Comparison of ENCODE assay signal across 8 mouse cellular contexts in the genomic region with DNA sequence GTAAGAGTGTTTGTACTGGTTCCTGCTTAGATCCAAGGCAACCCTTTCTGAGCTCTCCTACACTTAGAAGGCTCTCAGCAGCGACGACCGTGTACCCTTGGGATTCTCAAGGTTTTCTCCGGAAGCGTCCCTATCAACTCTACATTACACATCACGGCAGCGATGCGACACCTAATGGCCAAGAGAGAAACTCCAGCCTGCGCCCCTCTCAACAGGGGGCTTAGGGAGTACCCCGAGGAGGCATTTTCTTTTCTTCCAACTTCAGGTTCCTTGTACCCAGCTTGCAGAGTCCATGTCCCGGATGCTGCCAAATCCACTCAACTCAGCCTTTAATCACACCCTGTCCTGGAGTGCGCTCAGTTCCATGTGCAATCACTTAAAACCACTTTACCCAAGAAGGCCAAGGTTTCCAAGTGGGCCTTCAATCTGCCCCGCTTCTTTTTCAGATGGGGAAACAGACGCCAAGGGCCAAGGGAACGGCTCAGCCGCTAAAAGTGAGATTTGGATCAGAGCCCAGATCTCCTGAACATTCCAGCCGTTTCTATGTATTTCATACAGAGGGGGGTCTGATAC.
A peak's percentile ranks its signal among the peaks of the same experiment; 100 is the strongest.
DNase-seq lines count a peak whose midpoint lies in the region; ATAC-seq and TF ChIP-seq lines count a peak whose summit lies in the region.

No protein-coding gene starts in this region.

- 14% methylated on average over 17 of the region's 17 CpGs for WGBS in heart, embryonic 11.5 days (ENCODE audit: insufficient replicate concordance)
- WGBS in kidney, embryonic 14.5 days: 17% methylated on average over 17 of the region's 17 CpGs
- 14% methylated on average over 17 of the region's 17 CpGs for WGBS in liver, embryonic 12.5 days (ENCODE audit: insufficient replicate concordance)
- 14% methylated on average over 17 of the region's 17 CpGs for WGBS in stomach, postnatal 0 days

- H3K9ac ChIP-seq in heart, embryonic 11.5 days (ENCODE audit: low read depth, low read length): no peak overlapping the region
- H3K9ac ChIP-seq in kidney, embryonic 14.5 days (ENCODE audit: low read depth, low read length): no peak overlapping the region; the same call in 1 of the 2 replicates
- H3K9ac ChIP-seq in liver, embryonic 12.5 days: peak overlapping the region; percentile 19; the same call in 1 of the 2 replicates
- no peak overlapping the region for H3K9ac ChIP-seq in stomach, postnatal 0 days (ENCODE audit: low read length)

- peak; percentile 66 for DNase-seq in A20 (ENCODE audit: low read depth, low spot score)
- peak; percentile 55 to 59 for DNase-seq in adrenal gland, adult 18-20 months (ENCODE audit: low spot score in 2 of 2)
- peak; percentile 51 for DNase-seq in embryo, embryonic 11.5 days (ENCODE audit: low read depth, low spot score)
- peak; percentile 67 for DNase-seq in naive thymus-derived CD4-positive, alpha-beta T cell, adult 2 months (ENCODE audit: low read depth)
- DNase-seq in stomach, postnatal 0 days (ENCODE audit: low spot score): peak; percentile 48

- no peaks in the 10 kb centered on the region for H3K27me3 ChIP-seq in heart, embryonic 11.5 days (ENCODE audit: control insufficient read depth, insufficient read depth, low read length)
- no peaks in the 10 kb centered on the region for H3K27me3 ChIP-seq in kidney, embryonic 14.5 days (ENCODE audit: control insufficient read depth, insufficient read depth, low read length)
- no peaks in the 10 kb centered on the region for H3K27me3 ChIP-seq in liver, embryonic 12.5 days (replicated peaks)
- no peaks in the 10 kb centered on the region for H3K27me3 ChIP-seq in stomach, postnatal 0 days (ENCODE audit: control insufficient read depth, insufficient read depth, low read length)

- no peaks in the 10 kb centered on the region for H3K9me3 ChIP-seq in heart, embryonic 11.5 days (replicated peaks; ENCODE audit: control insufficient read depth, low read length)
- no peaks in the 10 kb centered on the region for H3K9me3 ChIP-seq in kidney, embryonic 14.5 days (ENCODE audit: control insufficient read depth, low read length)
- H3K9me3 ChIP-seq in liver, embryonic 12.5 days (replicated peaks): no peaks in the 10 kb centered on the region
- no peaks in the 10 kb centered on the region for H3K9me3 ChIP-seq in stomach, postnatal 0 days (ENCODE audit: control insufficient read depth, low read length)

- ATAC-seq in heart, embryonic 11.5 days (replicated peaks; ENCODE audit: insufficient number of reproducible peaks, low FRiP score, low TSS enrichment): no peak
- ATAC-seq in kidney, embryonic 14.5 days (ENCODE audit: low FRiP score, low TSS enrichment): peak; percentile 28; the same call in 1 of the 2 replicates
- no peak for ATAC-seq in liver, embryonic 12.5 days
- ATAC-seq in stomach, postnatal 0 days (ENCODE audit: low FRiP score, low TSS enrichment): 0 out of 2 replicates have a peak, but pooled peaks have one; percentile 27

- no peaks in the 10 kb centered on the region for H3K36me3 ChIP-seq in heart, embryonic 11.5 days (ENCODE audit: control insufficient read depth, insufficient read depth, low read length)
- no peaks in the 10 kb centered on the region for H3K36me3 ChIP-seq in kidney, embryonic 14.5 days (ENCODE audit: control insufficient read depth, insufficient read depth, low read length)
- H3K36me3 ChIP-seq in liver, embryonic 12.5 days: no peaks in the 10 kb centered on the region
- H3K36me3 ChIP-seq in stomach, postnatal 0 days (ENCODE audit: control insufficient read depth, insufficient read depth, low read length): no peaks in the 10 kb centered on the region

- no peaks in the 10 kb centered on the region; the same call in 1 of the 2 replicates for H3K4me1 ChIP-seq in heart, embryonic 11.5 days (ENCODE audit: control insufficient read depth, insufficient read depth, low read length)
- no peaks in the 10 kb centered on the region for H3K4me1 ChIP-seq in kidney, embryonic 14.5 days (ENCODE audit: control insufficient read depth, insufficient read depth, low read length)
- peaks cover 22% of the 10 kb centered on the region for H3K4me1 ChIP-seq in liver, embryonic 12.5 days
- H3K4me1 ChIP-seq in stomach, postnatal 0 days (replicated peaks; ENCODE audit: control insufficient read depth, insufficient read depth): 0 out of 2 replicates have a peak, but pooled peaks cover 2% of the 10 kb centered on the region

- peak overlapping the region; percentile 56 for H3K4me2 ChIP-seq in heart, embryonic 11.5 days
- H3K4me2 ChIP-seq in kidney, embryonic 14.5 days (replicated peaks; ENCODE audit: low read depth, low read length): peak overlapping the region; percentile 29
- H3K4me2 ChIP-seq in liver, embryonic 12.5 days: peak overlapping the region; percentile 55
- H3K4me2 ChIP-seq in stomach, postnatal 0 days (replicated peaks; ENCODE audit: low read depth): peak overlapping the region; percentile 49

- no peak for TF ChIP-seq EP300 in stomach, postnatal 0 days (optimal IDR thresholded peaks at IDR 0.05)

- TF ChIP-seq CTCF in stomach, postnatal 0 days (IDR thresholded peaks at IDR 0.05; ENCODE audit: low read depth): peak; percentile 86

- peak overlapping the region; percentile 12; the same call in 1 of the 2 replicates for H3K4me3 ChIP-seq in heart, embryonic 11.5 days (ENCODE audit: low read depth, low read length)
- H3K4me3 ChIP-seq in kidney, embryonic 14.5 days (ENCODE audit: low read length): peak overlapping the region; percentile 4; the same call in 1 of the 2 replicates
- peak overlapping the region; percentile 15; the same call in 1 of the 2 replicates for H3K4me3 ChIP-seq in liver, embryonic 12.5 days
- H3K4me3 ChIP-seq in stomach, postnatal 0 days (ENCODE audit: low read depth, low read length): 0 out of 2 replicates have a peak overlapping the region, but pooled peaks have one; percentile 12

- no peak overlapping the region for H3K27ac ChIP-seq in heart, embryonic 11.5 days (ENCODE audit: low read depth, low read length)
- H3K27ac ChIP-seq in kidney, embryonic 14.5 days (ENCODE audit: low read depth, low read length): no peak overlapping the region
- no peak overlapping the region for H3K27ac ChIP-seq in liver, embryonic 12.5 days
- H3K27ac ChIP-seq in stomach, postnatal 0 days (replicated peaks): no peak overlapping the region

Comparison
In these comparisons a context has a peak if more than half of its experiments do, and no peak if none do; other contexts are left out.
1. ATAC-seq: peak in kidney, embryonic 14.5 days (single experiment) and stomach, postnatal 0 days (single experiment); none in heart, embryonic 11.5 days (single experiment) and liver, embryonic 12.5 days (single experiment).
2. Peak in every context shown above with its lines, with median percentiles within 50 percentile points of each other: DNase-seq, H3K4me2 ChIP-seq and H3K4me3 ChIP-seq.